Mouse (Mus musculus) kidney, postnatal 14 days (tissue): Measurements from ENCODE around the gene Szrd1.
"Not testable (repeated sequence)": the region's sequence is repeated elsewhere in the genome, so short reads cannot be mapped to it uniquely, and the experiment has no call there.

Experiments used
- DNase-seq: peaks from one replicate; pipeline ENCODE4 v3.0.0; 2022; ENCODE audit warnings: mixed read lengths

The Szrd1 gene

GRCm38 (mm10) chr4:141147112-141148008, 7.8 kb upstream of the Szrd1 start, which contains the start of gene Fbxo42:
Gene Fbxo42, plus strand, starts transcription at chr4:141147913.
- peak; percentile 96 for DNase-seq

GRCm38 (mm10) chr4:141146491-141147033, 7.0 kb upstream of the Szrd1 start:
- no peak for DNase-seq

GRCm38 (mm10) chr4:141145124-141145523, 5.5 kb upstream of the Szrd1 start:
- not testable (repeated sequence) for DNase-seq

- peak; percentile 84 for DNase-seq
Measured at GRCm38 (mm10) chr4:141142285-141142811, 2.8 kb upstream of the Szrd1 start.

- DNase-seq = no peak
Measured at GRCm38 (mm10) chr4:141140967-141141366, 1.4 kb upstream of the Szrd1 start.

- not testable (repeated sequence) for DNase-seq
Measured at GRCm38 (mm10) chr4:141140354-141140753, 779 bp upstream of the Szrd1 start.

GRCm38 (mm10) chr4:141138425-141139115, 1.0 kb downstream of the Szrd1 start:
- peak; percentile 73 for DNase-seq

- DNase-seq = not testable (repeated sequence)
Measured at GRCm38 (mm10) chr4:141137740-141138139, 1.8 kb downstream of the Szrd1 start.

- no peak for DNase-seq
Measured at GRCm38 (mm10) chr4:141136126-141136525, 3.4 kb downstream of the Szrd1 start.

GRCm38 (mm10) chr4:141134751-141135530, 4.6 kb downstream of the Szrd1 start:
- no peak for DNase-seq

- DNase-seq = no peak
Measured at GRCm38 (mm10) chr4:141134031-141134441, 5.5 kb downstream of the Szrd1 start.

GRCm38 (mm10) chr4:141133227-141133626, 6.3 kb downstream of the Szrd1 start:
- DNase-seq = no peak

GRCm38 (mm10) chr4:141132191-141132590, 7.4 kb downstream of the Szrd1 start:
- no peak for DNase-seq

GRCm38 (mm10) chr4:141131531-141132061, 8.0 kb downstream of the Szrd1 start:
- peak; percentile 75 for DNase-seq

- DNase-seq = no peak
Measured at GRCm38 (mm10) chr4:141130704-141131342, 8.8 kb downstream of the Szrd1 start.

- no peak for DNase-seq
Measured at GRCm38 (mm10) chr4:141129190-141129710, 10.3 kb downstream of the Szrd1 start.

- no peak for DNase-seq
Measured at GRCm38 (mm10) chr4:141123065-141123464, 16.5 kb downstream of the Szrd1 start.

- DNase-seq = no peak
Measured at GRCm38 (mm10) chr4:141122663-141123062, 16.9 kb downstream of the Szrd1 start.

GRCm38 (mm10) chr4:141120700-141121099, 18.9 kb downstream of the Szrd1 start:
- peak; percentile 62 for DNase-seq

- DNase-seq = no peak
Measured at GRCm38 (mm10) chr4:141118691-141119090, 20.9 kb downstream of the Szrd1 start.

GRCm38 (mm10) chr4:141115398-141115797, 24.2 kb downstream of the Szrd1 start:
- DNase-seq = no peak
